Mouse (Mus musculus) thymus, postnatal 36 days (tissue): Measurements from ENCODE around the gene Hsf5.

Source experiments
- DNase-seq, 2 experiments: peaks; one replicate each; pipeline ENCODE4 v3.0.0; 2022; ENCODE audit warnings: mixed read lengths in 2 of 2

The Hsf5 gene

GRCm38 (mm10) chr11:87689402-87689808 is 72.4 kb downstream of the Hsf5 start:
- no peak for DNase-seq

- no peak for DNase-seq
These were observed 73.2 kb downstream of the Hsf5 start for GRCm38 (mm10) chr11:87690054-87690740.

DNA sequence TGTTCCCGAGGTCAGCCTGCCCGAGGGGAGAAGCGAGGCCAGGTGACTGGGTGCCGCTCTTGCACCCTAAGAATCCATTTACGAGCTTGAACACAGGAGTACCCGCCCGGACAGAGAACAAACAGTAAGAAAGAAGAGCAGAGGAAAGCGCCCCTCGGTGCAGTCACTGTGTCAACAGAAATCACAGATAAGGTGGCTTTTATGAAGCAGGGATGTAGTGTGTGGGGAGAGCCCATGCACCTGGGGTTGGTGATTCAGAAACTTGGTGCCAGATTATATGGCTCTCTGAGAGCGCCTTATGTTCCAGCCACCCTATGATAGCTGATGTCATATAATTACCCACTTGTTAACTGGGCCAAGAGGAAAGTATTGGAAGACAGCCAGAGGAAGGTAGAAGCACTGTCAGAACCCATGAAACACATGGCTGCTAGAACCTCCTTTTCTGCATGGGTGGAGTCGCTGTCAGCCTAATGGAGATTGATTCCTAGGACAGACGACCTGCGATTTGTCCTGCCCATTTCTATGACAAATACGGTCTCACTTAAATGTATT is 80.2 kb downstream of the Hsf5 start:
- no peak for DNase-seq

DNA sequence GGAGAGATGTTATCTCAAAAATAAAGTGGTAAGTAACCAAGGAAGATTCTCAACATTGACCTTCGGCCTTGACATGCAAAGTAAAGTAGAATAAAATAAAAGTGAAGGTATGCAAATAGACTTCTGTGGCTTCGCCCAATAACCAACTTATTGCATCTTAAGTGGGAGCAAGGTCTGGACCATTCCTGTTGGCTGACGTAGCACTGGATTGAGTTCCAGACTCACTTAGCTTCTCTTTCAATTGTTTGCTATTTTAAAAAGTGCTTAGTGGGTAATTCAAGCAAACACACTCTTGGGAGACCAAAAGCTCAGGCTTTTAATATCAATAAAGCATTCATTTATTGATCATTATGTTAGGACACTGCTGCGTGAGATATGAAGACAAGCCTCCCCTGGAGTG is 81.2 kb downstream of the Hsf5 start:
- no peak for DNase-seq

GRCm38 (mm10) chr11:87701108-87701507 is 84.1 kb downstream of the Hsf5 start:
- DNase-seq: no peak

DNA sequence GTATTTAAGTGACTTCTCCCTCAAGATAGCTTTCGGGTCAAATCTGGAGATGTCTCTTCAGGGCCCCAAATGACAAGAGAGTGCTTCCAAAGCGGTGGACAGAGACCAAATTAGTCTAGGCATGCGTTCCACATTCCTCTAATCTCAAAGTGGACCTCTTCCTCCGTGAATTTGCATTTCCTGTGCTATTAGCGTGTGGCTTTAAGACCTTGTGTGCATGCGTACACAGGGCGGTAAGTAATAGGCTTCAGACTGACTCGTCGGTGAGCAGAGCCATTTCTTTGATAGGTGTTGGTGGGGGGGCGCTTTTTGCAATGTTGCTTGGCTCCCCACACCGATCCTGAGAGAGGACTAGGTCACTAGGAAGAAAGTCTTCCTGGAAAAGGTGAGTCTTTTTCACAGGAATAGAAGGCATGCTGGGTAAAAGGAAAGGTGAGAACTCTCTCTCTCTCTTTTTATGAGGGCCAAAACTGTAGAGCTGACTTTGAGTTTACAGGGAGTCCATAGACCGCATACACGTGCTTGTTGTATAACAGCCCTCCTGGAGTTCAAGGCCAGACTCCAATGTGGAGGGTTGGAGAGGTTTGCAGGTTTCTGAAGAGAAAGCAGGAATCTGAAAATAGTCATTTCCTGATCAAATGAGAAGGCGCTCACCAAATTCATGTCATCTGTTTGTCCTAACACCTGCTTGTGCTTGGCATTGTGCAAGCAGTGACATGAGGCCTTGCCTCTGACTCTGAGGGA is 85.1 kb downstream of the Hsf5 start:
- no peak for DNase-seq

GRCm38 (mm10) chr11:87703654-87704053 is 86.7 kb downstream of the Hsf5 start:
- no peak for DNase-seq

DNA sequence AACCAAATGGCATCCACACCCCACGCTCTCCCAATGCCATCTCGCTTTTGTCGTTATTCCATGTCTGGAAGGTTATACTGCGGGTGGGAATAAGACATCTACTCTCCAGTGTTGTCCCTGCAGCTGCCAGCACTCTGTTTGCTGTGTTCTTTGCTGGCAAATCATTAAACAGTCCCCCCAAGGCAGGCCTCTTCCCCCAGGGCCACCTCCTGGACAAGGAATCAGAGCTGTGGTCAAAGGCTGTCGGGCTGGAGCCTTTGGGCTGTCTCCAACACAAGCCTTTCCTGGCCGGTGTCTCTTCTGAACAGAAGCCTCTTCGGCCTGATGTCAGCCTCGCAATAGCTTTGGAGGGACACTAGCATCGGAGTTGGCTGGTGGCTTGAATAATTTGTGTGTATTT is 87.3 kb downstream of the Hsf5 start:
- no peak for DNase-seq

- no peak for DNase-seq
These were observed 90.6 kb downstream of the Hsf5 start for GRCm38 (mm10) chr11:87707570-87707969.

GRCm38 (mm10) chr11:87708979-87709378 is 92.0 kb downstream of the Hsf5 start:
- DNase-seq: no peak
